Mouse (Mus musculus): ENCODE measurements around the gene Elovl5. TPM values are rescaled to one million over a fixed set of nuclear protein-coding genes. Genes with fewer than 3 reads are reported as not detected.

The Elovl5 gene
- total RNA-seq, 2 experiments from 2014 or later, result 44.9 to 54.1 TPM

DNA sequence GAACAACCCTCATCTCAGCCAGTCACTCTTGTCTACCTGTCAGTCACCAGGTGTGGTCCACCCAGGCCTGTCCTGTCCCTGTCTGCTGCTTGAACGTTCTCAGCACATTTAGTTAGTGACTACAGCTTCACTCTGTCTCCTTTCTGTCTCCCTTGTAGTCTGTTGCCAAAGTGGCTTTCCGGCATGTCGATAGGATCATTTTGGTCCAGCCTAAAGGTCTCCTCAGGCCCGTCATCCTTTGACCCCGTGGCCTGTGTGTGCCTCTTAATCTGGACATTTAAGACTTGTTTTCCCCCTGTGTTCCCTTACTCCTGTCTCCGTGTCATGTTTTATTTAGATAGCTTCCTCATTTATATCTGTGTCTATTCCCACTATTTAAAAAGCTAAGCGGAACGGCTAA lies 9.0 kb downstream of the Elovl5 start:
- intact Hi-C loops (cut with DNase I), result no loop called here
- no peak for DNase-seq

DNA sequence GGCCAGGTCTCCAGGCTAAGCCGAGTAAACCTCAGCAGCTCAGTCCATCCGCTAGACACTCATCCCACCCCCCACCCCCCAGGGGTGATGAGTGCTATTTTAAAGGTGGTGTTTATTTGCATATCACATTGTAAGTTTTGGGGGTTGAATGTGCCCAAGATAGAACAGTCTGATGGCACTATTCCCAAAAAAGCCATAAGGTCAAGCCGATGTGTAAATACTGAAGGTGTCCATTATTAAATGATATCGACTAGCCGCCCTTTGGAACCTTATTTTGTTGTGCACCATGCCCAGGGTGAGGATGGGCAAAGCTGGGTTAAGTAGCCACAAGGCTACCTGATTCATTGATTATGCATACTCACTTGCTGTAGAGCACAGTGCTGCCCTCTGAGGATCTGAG lies 9.7 kb downstream of the Elovl5 start:
- intact Hi-C loops (cut with DNase I), result no loop called here
- DNase-seq, result no peak

DNA sequence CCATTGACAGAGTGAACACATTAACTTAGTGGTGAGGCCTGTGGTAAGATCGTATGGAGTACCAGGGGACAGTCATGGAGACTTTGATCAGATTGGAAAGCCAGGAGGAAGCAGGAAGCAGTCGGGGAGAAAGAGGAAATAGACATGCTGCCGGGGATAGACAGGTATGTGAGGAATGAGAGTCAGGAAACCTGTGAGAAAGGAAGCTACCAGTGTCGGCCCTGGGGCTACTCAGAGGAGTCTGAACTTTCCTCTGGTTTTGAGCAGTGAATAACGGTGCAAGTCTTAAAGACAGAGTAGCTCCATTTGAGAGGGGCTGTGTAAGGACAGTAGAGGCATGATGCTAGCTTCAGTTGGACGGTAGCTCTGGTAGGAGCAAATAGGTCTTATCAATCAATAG lies 10.3 kb downstream of the Elovl5 start:
- intact Hi-C loops (cut with DNase I), result no loop called here
- no peak for DNase-seq

DNA sequence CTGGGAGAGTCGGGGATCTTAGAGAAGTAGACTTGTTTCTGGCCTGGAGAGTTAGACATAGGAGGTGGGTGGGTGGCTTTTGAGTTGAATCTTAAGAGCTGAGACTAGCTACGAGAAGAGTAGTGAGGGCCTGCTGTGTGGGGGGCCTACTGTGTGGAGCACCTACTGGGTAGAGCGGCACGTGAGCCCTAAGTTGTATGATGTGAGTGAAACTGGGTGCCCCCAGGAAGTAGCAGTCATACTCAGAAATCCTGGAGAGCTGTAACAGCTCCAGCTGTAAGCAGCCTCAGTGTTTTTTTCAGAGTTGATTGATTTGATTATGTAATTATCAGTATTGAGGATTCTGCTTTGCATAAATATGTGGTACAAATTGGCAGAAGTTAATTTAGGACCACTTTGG lies 11.6 kb downstream of the Elovl5 start:
- intact Hi-C loops (cut with DNase I), result no loop called here
- no peak for DNase-seq

DNA sequence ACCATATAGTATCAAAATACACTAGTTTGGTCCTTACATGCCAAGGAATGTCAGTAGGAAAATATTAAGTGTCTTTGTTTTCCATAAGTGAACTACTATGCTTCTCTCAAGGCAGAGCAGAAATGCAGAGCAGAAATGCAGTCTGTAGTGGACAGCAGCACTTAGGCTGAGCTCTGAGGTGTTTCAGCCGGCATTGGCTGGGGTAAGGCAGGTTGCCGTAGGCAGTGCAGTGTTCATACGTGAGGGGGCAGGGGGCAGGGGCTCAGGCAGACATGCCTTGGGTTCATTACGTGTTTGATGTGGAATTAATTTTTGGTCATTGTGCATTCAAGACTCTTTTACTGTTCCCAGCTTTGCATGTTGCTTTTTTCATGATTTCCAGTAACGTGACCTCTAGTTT lies 12.1 kb downstream of the Elovl5 start:
- intact Hi-C loops (cut with DNase I), result no loop called here
- DNase-seq, result no peak

DNA sequence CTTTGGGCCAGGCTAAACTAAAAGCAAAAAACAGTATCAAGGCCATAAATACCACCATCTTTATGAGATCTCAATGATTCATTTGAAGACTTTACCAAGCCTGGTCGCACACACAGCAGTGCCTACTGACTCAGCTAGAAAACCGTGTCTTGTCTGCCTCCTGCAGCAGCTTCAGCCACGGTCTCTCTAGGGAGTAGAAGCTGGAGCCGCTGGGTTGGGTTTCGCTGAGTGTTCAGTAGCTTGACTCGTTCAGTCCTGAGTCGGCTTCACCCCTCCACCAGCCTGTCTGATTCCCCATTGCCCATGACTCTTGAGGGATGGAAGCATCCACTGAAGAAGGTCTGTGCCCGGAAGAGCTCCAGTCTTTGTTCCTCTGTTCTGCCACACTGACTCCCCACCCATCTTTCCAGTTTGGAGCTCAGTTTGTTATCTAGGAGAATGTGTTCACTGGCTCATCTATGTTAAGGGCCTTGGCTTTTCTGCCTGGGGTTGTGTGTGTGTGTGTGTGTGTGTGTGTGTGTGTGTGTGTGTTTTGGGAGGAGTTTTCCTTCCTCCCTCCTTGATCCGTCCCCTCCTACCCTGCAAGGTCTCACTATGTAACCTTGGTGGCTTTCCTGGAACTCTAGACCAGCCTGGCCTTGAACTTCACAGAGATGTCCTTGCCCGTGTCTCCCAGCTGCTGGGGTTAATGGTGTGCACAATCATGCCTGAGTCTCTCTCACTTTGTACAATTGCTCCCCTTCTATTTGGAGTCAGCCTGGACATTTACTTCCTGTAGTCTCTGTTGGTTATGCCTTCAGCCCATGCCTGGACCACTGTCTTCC lies 13.1 kb downstream of the Elovl5 start:
- DNase-seq, result no peak
- intact Hi-C loops (cut with DNase I), result no loop called here

DNA sequence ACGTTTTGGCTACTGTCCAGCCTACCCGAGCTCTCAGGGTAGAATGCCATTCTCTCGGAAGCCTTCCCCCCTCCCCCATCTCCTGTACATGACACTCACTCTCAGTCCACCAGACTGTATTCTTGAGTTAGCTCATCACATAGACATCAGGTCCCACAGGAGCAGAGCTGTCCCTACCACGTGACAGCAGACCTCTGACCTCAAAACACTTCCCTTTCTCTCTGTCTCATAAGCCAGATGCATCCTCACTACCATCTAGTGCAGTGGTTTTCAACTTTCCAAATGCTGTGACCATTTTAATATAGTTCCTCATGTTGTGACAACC lies 13.7 kb downstream of the Elovl5 start:
- intact Hi-C loops (cut with DNase I), result no loop called here
- DNase-seq, result no peak

DNA sequence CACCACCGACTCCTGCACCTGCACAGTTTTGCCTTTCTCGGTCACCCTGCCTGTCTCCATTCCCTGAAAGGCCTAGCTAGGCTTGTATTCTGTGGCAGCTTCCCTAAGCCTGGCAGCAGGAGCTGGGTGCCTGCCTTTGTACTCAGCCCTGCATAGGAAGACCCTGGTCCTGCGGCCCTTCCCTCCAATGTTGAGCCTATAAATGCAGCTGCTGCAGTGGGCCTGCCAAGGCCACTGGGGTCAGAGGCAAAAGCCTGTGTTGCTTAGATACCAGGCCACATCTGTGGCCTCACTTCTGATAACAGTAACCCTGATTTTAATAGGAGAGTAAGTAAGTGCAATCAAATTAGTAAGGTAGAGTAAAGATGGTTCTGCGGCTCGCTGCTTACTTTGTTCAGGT lies 14.6 kb downstream of the Elovl5 start:
- DNase-seq, result no peak
- intact Hi-C loops (cut with DNase I), result no loop called here

DNA sequence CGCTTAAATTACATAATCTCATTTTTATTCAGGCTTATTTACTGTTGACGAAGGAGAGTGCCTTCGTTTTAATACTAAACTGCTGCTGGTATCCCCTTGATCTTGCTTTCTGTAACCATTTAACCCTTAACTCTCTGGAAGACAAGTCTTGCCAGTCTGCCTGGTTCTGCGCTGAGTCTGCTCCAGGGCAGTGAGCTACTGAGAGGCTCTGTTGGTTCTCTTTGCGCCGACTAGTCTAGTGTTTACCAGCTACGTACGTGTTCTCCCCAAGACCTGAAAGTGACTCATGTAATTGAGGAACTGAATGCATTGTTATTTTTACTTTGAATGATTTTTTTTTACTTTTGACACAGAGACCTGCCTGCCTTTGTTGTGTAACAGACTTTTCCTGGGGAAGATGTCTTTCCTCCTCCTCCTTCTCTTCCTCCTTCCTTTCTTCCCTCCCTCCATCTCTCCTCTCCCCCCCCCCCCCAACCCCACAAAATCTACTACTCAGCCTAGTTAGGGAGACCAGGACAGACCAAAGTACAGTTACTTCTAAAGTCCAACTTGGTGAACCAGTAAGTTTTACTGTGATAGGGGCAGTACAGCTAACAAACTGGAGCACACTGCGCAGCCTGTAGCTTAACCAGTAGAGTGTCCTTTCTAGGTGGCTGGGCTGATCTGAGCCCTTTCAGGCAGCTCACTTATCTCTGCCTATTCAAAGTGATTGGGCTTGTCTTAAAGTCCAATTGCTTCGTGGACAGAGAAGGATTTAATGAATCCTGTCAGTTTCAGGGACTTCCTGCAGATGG lies 18.9 kb downstream of the Elovl5 start:
- DNase-seq, result no peak
- intact Hi-C loops (cut with DNase I), result no loop called here

DNA sequence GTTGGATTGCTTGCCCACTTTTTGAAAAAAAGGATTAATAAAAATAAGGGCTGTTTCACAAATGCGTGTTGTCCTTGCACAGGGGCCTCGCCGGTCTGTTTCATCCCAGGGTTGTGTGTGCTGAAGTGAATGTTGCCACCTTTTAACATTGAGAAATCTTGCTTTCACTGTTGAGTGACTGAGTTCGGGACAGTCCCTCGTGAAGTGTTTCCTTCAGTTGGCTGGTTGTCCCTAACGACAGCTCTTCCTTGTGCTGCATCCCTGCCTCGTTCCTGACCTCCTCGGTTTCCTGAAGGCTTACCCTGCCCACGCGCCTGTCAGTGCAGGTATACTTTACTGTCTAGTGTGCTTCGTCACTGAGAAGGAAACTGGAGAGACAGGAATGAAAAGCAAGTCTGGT lies 20.7 kb downstream of the Elovl5 start:
- DNase-seq, result no peak
- intact Hi-C loops (cut with DNase I), result no loop called here

DNA sequence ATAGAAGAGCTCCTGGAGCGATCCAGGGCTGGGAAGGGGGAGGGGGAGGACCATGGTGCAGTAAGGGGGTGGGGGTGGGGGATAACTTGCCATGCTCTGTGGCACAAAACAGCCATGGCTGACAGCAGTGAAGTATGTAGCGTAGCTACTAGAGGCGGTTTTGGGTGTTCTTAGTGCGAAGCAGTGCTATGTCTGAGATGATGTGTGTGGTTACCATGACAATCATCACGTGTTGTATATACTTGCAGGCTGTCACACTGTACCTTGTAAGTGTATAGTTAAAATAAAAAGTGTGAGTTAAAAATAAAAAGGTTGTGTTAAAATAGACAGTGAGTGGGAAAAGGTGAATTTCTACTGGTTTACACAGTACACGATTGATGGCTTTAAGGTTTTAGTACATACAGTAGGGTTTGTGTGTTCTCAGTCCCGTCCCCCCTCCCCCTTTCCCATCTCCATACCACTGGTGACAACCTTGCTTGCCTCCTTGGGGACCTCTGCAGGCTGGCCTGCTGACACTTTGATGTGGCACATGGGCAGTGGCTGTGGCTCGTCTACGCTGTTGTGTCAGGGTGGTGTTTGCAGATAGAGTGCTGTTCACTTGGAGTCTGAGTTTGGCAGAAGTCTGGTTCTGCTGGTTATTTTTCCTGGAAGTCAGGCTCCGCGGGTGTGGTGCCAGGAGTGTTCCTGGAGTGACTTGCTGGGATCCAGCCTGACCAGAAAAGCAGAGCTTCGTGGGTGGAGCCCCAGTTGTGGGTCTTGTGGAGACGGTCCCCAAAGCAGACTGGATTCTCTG lies 21.8 kb downstream of the Elovl5 start:
- intact Hi-C loops (cut with DNase I), result no loop called here

DNA sequence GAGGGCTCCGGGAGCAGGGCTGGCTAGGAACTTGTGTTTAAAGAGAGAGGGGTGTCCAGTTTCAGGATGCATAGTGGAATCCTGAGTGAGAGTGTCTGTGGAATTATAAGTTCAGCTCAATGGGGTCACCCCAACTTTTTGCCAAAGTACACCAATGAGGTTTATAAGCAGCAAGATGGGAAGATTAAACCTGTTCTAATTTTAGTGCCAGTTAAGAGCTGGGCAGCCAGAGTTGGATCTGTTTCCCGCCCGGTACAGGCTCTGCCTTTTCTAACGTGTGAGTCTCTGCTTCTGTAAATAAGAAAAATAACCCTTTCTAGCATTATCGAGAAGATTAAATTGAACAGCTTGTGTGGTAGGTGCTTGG lies 22.4 kb downstream of the Elovl5 start:
- intact Hi-C loops (cut with DNase I), result no loop called here

More for the DNA sequence above, 21.8 kb downstream of the Elovl5 start:
- DNase-seq, result peak; percentile 55 to 61

DNA sequence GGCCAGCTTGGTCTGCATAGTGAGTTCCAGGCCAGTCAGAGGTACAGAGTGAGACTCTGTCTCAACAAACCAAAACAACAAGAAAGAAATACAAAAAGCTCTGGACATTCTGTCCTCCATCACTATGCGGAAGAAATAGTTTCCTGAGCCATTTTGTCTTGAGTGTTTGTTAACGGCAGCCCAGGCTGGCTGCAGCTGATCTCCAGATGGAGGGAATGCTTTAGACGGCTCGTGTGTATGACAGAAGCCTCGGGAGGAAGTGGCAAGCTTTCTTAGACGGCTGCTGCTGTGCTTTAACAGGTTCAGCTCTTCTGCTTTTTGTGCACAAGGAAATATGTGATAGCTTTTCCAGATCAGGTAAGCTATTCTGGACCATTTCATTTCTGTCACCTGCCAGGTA lies 23.9 kb downstream of the Elovl5 start:
- intact Hi-C loops (cut with DNase I), result no loop called here

More for the DNA sequence above, 22.4 kb downstream of the Elovl5 start:
- DNase-seq, result no peak

DNA sequence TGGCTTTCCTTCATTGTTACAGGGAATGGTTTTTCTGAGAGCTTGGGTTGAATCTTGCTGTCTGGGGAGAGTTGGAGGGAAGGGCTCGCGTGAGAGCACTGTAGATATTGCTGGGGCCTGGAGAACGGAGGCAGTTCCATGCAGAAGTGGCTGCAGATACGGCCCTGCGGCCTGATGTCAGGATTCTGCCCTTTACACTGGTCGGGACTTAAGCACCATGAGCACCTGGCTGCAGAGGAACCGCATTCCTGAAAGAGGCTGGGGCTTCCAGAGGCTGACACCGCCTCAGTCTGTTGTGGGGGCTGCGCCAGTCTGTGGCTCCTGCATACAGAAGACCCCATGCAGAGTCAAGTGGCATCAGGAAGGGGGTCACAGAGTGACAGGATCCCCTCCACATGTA lies 24.7 kb downstream of the Elovl5 start:
- intact Hi-C loops (cut with DNase I), result no loop called here
- DNase-seq, result no peak

More for the DNA sequence above, 23.9 kb downstream of the Elovl5 start:
- no peak for DNase-seq

DNA sequence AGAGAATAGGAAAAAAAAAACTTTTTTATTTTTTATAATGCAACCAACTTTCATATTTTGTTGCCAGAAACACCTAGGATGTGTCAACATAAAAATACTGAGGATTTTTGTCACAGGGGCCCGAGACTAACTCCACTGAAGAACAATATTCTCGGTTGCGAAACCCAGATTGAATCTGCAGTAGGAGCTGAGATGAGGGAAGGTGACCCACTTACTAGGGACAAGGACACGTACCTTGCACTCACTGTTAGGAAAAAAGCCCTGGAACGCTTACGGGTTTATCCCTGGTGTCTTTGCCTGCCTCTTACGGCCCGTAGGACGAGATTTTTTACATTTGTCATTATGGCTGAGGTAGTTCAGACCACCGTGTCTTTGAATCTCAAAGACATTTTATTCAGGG lies 25.2 kb downstream of the Elovl5 start:
- intact Hi-C loops (cut with DNase I), result no loop called here
- DNase-seq, result no peak

DNA sequence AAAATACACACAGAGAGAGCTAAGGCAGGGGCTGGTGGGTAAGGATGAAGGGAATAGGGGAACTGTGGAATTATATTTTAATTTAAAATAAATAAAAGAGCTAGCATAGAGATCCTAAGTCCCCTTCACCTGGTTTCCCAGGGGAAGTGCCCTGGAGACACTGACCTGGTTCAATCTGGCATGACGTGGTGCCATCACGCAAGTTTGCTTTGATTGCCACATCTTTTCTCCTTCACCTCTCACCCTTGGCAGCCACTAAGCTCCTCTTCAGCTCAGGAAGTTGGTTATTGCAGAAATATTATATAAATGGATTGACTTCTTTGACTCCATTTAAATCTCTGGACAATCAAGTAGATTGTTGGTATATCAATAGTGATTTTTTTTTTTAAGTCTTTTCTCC lies 26.2 kb downstream of the Elovl5 start:
- DNase-seq, result no peak
- intact Hi-C loops (cut with DNase I), result no loop called here

DNA sequence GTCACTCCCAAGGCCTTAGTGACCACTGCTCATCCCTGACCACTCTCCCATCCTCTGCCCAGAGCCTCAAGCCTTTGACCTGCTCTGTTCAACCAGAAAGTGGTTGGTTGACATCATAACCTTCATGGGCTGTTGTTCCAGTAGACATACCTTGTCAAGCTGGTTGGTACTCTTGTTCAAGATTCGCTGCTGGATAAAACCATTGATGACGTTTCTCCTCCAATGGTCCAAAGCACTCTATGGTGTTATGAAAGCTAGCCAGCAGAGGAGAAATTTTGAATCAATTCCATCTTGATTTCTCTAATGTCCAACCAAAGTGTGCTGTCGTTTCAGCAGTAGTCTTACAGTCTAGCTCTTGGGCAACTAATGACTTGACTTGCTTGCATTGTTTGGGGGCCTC lies 27.0 kb downstream of the Elovl5 start:
- no peak for DNase-seq
- intact Hi-C loops (cut with DNase I), result no loop called here

DNA sequence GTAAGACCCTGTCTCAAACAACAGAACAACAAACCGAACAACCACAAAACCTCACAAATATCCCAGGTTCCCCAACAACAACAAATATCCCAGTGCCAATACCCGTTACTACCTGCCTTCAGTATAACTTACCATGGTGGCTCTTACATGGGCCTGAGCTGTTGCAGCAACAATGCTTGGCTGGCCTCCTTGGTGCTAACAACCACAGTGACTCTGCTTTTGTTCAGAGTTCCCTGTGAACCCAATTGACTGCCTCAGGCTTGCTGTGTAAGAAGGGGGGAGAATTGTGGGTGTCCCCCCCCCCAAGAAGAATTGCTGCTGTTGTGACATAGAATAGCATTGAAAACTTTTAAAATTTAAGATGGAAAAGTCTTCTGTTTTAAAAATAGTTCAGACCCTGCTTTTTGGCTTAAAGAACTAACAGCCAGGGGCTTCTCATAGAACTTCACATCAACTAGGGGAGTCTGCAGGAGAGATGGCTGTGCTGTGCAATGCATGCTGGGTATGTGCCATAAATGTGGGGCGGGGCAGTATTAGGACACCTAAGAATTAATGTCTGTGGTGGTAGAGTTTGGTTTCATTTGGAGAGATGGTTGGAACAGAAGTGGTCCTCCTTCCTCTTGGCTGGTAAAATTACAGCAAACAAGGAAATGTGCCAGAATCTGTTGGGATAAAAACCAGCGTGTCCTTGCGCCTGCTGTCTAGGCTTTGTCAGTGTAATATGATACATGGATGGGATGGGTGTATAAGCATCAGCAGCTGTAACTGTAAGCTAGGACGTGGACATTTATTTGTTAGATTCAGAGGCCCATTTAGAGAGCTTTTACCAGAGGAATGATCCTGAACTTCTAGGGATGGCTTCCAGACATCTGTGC lies 28.9 kb downstream of the Elovl5 start:
- DNase-seq, result no peak
- intact Hi-C loops (cut with DNase I), result no loop called here

DNA sequence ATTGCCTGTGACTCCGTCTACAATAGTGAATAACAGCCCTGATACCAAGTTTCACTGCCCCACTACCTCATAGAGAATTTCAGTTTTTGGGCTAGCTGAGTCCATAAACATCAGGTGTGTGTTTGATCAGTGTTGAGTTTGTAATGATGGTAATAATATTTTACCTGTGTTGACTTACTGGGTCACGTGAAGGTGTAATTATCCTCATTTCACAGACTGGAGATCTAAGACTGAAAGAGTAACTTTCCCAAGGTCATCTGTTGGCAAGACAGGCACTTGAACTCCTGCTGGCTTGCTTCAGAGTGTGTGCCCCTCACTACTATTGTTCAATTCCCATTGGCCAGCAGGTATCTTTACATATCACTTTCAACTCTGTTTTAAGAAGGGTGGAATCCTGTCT lies 31.1 kb downstream of the Elovl5 start:
- intact Hi-C loops (cut with DNase I), result no loop called here
- DNase-seq, result no peak

DNA sequence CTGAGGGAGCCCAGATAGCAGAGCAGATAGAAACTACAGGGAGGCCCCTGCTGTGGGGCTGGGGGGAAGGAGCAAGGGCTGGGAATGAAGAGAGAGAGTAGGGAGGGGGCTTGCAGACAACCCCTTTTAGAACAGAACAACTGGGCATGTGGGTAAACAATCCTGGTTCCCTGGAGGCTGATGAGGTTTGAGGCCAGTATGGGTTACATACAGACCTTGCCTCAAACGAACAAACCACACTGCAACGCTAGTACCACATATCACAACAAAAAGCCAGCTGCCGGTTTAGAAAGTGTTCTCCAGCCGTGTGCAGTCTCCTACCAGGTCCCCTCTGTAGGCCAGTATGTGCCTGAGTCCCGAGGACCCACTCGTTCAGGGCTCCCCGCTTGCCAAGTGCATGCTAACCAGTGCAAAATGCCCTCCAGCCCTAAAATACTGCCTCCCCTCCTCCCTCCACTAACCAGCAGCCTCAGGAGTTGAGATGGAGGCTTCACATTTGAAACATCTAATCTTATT lies 32.6 kb downstream of the Elovl5 start:
- intact Hi-C loops (cut with DNase I), result no loop called here
- no peak for DNase-seq

Measured in heart, postnatal 14 days (tissue).